Mouse (Mus musculus): ENCODE results near the gene Thap11. TPM values are rescaled to one million over a fixed set of nuclear protein-coding genes. Genes with fewer than 3 reads are reported as not detected.

Thap11 gene
- total and polyA plus RNA-seq, 3 experiments, result 21.3 to 42.6 (median 31.9) TPM

- TF ChIP-seq IRF4 (IDR thresholded peaks at IDR 0.05; ENCODE audit: low read depth, low read length) (peak; percentile 65), KAT2A (IDR thresholded peaks at IDR 0.05; ENCODE audit: insufficient replicate concordance, low read length) (peak; percentile 94; the same call in 1 of the 2 replicates), NELFE (IDR thresholded peaks at IDR 0.05; ENCODE audit: low read depth, low read length) (peak; percentile 94), TBP (conservative IDR thresholded peaks at IDR 0.05; ENCODE audit: low read depth, low read length) (peak; percentile 67; the same call in 1 of the 2 replicates), RAD21 (IDR thresholded peaks at IDR 0.05; ENCODE audit: low read depth, low read length) (no peak), MYC (IDR thresholded peaks at IDR 0.05; ENCODE audit: low read depth, low read length) (peak; percentile 87), RCOR1 (conservative IDR thresholded peaks at IDR 0.05; ENCODE audit: low read depth, low read length) (no peak)
Measured at GRCm38 (mm10) chr8:105851651-105852143, 3.2 kb upstream of the Thap11 start (continued).

- DNase-seq (ENCODE audit: extremely low read depth), result no peak
- H3K79me2 ChIP-seq (replicated peaks; ENCODE audit: control insufficient read depth, extremely low read depth, insufficient read depth, poor library complexity, severe bottlenecking), result peaks cover 20% of the 10 kb centered on the region
- dilution Hi-C loops (cut with MboI; ENCODE audit: extremely low pct_ligation_motif_present, extremely low pct_unique_long_range_greater_than_20kb, low sequenced_read_pairs) (no loop called here), in situ Hi-C loops (cut with MboI; ENCODE audit: low pct_ligation_motif_present, low pct_unique_long_range_greater_than_20kb, low sequenced_read_pairs) (no loop called here)
- no peak overlapping the region for H3K27ac ChIP-seq (ENCODE audit: insufficient read depth, low read depth)
- TF ChIP-seq CHD1 (IDR thresholded peaks at IDR 0.05; ENCODE audit: low read depth, low read length) (no peak), NRF1 (IDR thresholded peaks at IDR 0.05; ENCODE audit: low read depth, low read length) (no peak), JUND (conservative IDR thresholded peaks at IDR 0.05; ENCODE audit: low read depth, low read length) (no peak), TBP (conservative IDR thresholded peaks at IDR 0.05; ENCODE audit: low read depth, low read length) (no peak), POLR2AphosphoS2 (IDR thresholded peaks at IDR 0.05; ENCODE audit: low read depth, low read length) (no peak), RAD21 (IDR thresholded peaks at IDR 0.05; ENCODE audit: low read depth, low read length) (no peak), MXI1 (IDR thresholded peaks at IDR 0.05; ENCODE audit: low read depth, low read length) (no peak), CTCF (conservative IDR thresholded peaks at IDR 0.05 in 1 of 2, IDR thresholded peaks at IDR 0.05 in 1 of 2; ENCODE audit: low read depth in 2 of 2, low read length in 2 of 2) (no peak), NELFE (IDR thresholded peaks at IDR 0.05; ENCODE audit: low read depth, low read length) (no peak), UBTF (IDR thresholded peaks at IDR 0.05; ENCODE audit: low read depth, low read length) (no peak), SIN3A (IDR thresholded peaks at IDR 0.05; ENCODE audit: low read length) (no peak)
- H3K4me2 ChIP-seq (ENCODE audit: insufficient read depth, low read depth, poor library complexity, severe bottlenecking), result 0 out of 2 replicates have a peak overlapping the region, but pooled peaks have one; percentile 52
- no peak overlapping the region for H3K9ac ChIP-seq (ENCODE audit: insufficient read depth, low read depth)
- peaks cover 15 to 25% of the 10 kb centered on the region in 2 experiments for H3K36me3 ChIP-seq (replicated peaks in 1 of 2; ENCODE audit: control insufficient read depth in 1 of 2, insufficient read depth in 1 of 2, low read length in 1 of 2)
- peaks cover 3 to 30% of the 10 kb centered on the region in 2 experiments; a peak in 2 of 4 replicates for H3K4me1 ChIP-seq (ENCODE audit: control insufficient read depth in 1 of 2, insufficient read depth in 2 of 2)
- H3K9me3 ChIP-seq (replicated peaks; ENCODE audit: low read length), result no peaks in the 10 kb centered on the region
- H3K27me3 ChIP-seq (replicated peaks), result no peaks in the 10 kb centered on the region
- H3K4me3 ChIP-seq (replicated peaks in 1 of 3; ENCODE audit: low read depth in 2 of 3, low read length in 2 of 3, poor library complexity in 1 of 3), result peak overlapping the region in 2 of 3 experiments; percentile 70 to 81
Measured at GRCm38 (mm10) chr8:105852146-105852729, 2.7 kb upstream of the Thap11 start.

- Histone ChIP-seq H3K4me3 (replicated peaks in 1 of 3; ENCODE audit: low read depth in 2 of 3, low read length in 2 of 3, poor library complexity in 1 of 3) (peak within 1 kb of the TSS in 1 of 3 experiments; percentile 81), H3K27me3 (replicated peaks) (no peaks in the 10 kb centered on the region), H3K9me3 (replicated peaks; ENCODE audit: low read length) (no peaks in the 10 kb centered on the region), H3K36me3 (replicated peaks in 1 of 2; ENCODE audit: control insufficient read depth in 1 of 2, insufficient read depth in 1 of 2, low read length in 1 of 2) (peaks cover 13 to 22% of the 10 kb centered on the region in 2 experiments), H3K9ac (ENCODE audit: insufficient read depth, low read depth) (no peak within 1 kb of the TSS), H3K4me1 (ENCODE audit: control insufficient read depth in 1 of 2, insufficient read depth in 2 of 2) (peaks cover 7 to 39% of the 10 kb centered on the region in 2 experiments; a peak in 3 of 4 replicates), H3K27ac (ENCODE audit: insufficient read depth, low read depth) (no peak within 1 kb of the TSS), H3K79me2 (replicated peaks; ENCODE audit: control insufficient read depth, extremely low read depth, insufficient read depth, poor library complexity, severe bottlenecking) (peaks cover 28% of the 10 kb centered on the region), H3K4me2 (ENCODE audit: insufficient read depth, low read depth, poor library complexity, severe bottlenecking) (0 out of 2 replicates have a peak within 1 kb of the TSS, but pooled peaks have one; percentile 52)
- in situ Hi-C loops (cut with MboI; ENCODE audit: low pct_ligation_motif_present, low pct_unique_long_range_greater_than_20kb, low sequenced_read_pairs) (no loop called here), dilution Hi-C loops (cut with MboI; ENCODE audit: extremely low pct_ligation_motif_present, extremely low pct_unique_long_range_greater_than_20kb, low sequenced_read_pairs) (no loop called here)
- TF ChIP-seq RCOR1 (conservative IDR thresholded peaks at IDR 0.05; ENCODE audit: low read depth, low read length) (no peak), SMC3 (IDR thresholded peaks at IDR 0.05; ENCODE audit: low read depth, low read length) (no peak)
- DNase-seq (ENCODE audit: extremely low read depth), result no peak
Measured at GRCm38 (mm10) chr8:105853178-105853577, 1.8 kb upstream of the Thap11 start, which contains the start of gene Cenpt. Cenpt (minus strand) TSS chr8:105853278.
